Mouse (Mus musculus) cerebellum, postnatal 25 days (tissue): ENCODE results near the gene Inpp4a.

Source experiments
- DNase-seq, 2 experiments: peaks; one replicate each; pipeline ENCODE4 v3.0.0; 2021; ENCODE audit warnings: mixed read lengths in 2 of 2

Gene Inpp4a

DNA sequence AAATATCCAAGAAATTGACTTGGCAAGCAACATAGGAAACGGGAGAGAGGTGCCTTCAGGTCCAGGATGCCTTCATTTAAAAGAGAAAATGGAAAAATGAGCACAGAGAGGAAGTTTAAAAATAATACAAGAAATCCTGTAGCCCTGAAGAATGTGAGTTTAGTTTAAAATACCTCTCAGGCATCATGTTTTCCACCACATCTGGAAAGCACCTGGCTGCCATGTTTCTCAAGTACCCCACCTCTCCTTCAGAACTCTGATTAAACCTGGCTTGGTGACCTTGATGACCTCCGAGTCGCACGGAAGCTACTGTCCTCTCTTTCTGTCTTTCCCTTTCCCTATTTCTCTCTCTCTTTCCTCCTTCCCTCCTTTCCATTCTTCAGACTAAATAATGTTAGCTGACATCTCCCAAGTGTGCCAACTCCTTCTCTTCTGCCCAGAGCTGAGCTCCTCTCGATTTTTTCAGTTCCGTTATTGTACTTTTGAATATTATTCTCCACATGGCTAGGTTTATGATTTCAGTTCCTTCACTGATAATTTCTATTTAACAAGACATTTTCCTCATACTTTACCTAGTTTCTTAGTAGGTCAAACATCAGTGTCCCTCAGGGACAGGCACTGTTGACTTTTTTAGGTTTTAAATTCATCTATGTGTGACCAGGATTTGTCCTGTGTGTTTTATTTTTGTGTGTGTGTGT is 59.9 kb downstream of the Inpp4a start:
- no peak for DNase-seq

DNA sequence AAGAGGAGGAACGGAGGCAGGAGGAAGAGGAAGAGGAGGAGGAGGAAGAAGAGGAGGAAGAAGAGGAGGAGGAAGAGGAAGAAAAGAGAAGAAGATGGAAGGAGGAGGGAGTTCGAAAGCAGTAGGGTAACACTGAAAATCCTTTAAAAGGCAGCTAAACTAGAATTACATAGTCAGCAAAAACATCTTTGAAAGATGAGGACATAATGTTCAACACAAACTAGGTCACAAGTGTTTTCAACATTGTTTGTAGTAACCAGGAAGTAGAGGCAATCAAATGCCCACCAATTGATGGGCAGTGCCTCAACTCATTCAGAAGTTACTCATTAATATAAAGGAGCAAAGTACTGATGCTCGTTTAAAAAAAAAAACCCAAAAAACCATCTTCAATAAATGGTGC is 61.1 kb downstream of the Inpp4a start:
- DNase-seq, result no peak

DNA sequence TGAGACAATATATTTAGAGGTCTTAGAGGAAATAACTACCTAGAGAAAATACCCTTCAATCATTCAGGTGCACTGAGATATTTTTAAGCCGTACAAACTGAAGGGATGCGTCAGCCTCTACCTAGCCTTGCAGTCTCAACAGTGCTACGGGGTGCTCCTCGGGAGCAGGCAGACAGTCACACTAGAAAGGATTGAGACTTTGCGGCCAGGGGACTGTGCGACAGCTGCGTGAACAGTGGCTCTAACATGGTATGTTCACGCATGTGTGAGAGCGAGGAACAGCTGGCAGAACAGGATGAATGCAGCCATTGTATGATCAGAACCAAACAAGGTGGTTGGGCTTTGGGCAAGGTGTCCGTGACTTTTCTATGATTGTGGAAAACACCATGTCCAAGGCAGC is 63.1 kb downstream of the Inpp4a start:
- DNase-seq, result no peak

DNA sequence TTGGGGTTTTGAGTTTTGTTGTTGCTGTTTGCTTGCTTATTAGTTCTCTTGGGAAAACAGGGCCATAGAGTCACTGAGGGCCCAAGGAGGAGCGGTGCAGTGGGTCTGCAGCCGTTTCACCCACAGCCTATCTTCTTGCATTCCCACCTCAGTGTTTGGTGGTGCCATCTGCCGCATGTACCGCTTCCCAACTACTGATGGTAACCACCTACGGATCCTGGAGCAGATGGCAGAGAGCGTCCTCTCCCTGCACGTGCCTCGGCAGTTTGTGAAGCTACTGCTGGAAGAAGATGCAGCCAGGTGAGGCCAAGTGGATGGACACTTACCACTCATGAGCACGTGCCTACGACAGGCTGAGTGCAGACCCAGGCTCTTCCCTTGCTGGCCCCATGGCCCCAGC is 68.5 kb downstream of the Inpp4a start:
- DNase-seq, result peak; percentile 81 to 82

GRCm38 (mm10) chr1:37368768-37369385 is 69.2 kb downstream of the Inpp4a start:
- no peak for DNase-seq

- DNase-seq, result no peak
Observed at GRCm38 (mm10) chr1:37376177-37376576, 76.5 kb downstream of the Inpp4a start.

- DNase-seq, result no peak
Observed at GRCm38 (mm10) chr1:37376751-37377150, 77.1 kb downstream of the Inpp4a start.

GRCm38 (mm10) chr1:37378095-37378494 is 78.4 kb downstream of the Inpp4a start:
- DNase-seq, result no peak

DNA sequence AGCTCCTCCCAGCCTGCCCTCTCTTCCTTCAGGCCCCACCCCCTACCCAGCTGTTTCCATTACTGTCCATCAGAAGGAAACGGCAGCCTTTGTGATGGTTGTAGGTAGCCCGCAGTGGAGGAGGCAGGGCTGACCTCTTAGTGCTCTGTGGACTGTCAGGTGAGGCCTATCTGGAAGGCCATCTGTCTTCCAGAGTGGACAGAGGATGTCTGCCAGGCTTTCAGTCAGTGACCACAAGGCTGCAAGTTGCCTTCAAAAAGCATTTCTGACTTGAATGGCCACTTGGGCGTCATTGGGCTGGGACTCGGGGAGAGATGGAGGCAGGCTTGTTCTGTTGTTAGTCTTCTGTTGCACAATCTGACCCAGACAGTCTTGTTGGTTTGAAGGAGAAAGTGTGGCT is 79.9 kb downstream of the Inpp4a start:
- peak; percentile 52 to 56 for DNase-seq

DNA sequence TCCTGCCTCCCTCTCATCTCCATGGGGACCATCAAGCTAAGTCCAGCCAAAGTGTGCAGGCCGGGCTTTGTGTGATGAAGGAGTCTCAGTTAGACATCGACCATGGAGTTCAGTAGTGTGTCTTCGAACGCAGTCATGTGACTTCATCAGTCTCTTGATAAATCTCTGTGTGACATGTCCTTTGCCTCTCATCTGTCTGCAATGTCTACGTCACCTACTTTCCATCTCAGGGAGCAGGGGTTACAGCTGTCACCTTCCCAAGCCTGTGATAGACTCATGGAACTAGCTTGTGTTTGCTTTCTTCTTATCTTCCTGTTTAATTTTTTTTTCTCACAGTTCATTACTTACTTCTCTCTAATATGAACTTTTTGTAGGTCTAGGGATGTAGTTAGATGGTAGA is 81.2 kb downstream of the Inpp4a start:
- DNase-seq, result no peak

DNA sequence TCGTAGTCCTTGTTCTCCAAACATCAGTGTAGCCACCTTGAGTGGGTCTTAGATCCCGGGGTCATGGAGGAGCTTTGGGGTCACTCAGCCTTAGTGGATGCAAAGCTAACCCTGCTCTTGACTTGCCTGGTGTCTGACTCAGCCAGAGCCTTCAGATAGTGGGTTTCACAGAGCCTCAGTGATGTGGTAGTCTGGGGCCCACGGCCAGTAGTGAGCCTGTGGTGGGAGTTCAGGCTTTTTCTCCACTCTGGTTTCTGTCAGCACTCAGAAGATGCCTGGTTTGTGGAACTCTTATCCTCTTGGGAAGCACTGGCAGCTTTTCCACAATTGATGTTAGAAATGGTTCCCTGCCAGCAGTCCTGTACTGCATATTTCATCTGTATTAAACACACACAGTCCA is 84.6 kb downstream of the Inpp4a start:
- DNase-seq, result no peak

GRCm38 (mm10) chr1:37386448-37386971 is 86.8 kb downstream of the Inpp4a start:
- DNase-seq, result peak; percentile 61 to 62

DNA sequence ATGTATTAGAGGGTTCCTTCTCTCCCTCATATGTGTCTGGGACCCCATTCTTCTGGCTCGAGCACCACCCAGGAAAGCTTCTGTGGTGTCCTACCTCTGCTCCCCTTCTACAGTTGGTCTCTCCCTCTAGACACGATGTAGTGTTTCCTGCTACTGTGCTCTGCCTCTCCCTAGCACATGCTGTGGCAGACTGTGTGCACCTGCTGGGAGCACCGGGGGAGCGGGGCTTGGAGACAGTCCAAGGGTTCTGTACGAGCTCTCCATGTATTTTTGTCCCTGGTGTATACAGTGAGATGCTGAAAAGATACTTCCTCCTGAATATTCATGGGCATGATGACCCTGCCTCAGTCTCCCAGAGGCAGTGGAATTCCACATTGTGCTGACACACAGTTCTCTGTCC is 93.5 kb downstream of the Inpp4a start:
- peak in 1 of 2 experiments; percentile 31 for DNase-seq

- DNase-seq, result no peak
Observed at GRCm38 (mm10) chr1:37396481-37396880, 96.8 kb downstream of the Inpp4a start.

DNA sequence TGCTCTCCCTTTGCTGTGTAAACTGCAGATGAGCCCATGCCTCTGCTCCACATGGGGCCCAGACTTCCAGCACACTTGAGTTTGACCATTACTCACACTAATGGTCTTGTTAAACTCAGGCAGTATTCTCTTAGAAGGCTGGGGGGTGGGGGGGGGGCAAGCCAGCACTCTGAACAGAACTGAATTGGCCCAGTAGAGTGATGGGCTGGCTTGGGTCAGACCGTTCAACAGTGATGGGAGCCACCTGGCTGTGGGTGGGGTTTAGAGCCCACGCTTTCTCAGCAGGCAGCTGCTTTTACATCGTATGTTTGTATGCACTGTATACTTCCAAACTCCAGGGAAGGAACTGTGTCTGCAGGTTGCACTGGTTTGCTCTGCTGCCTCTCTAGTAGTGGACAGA is 99.3 kb downstream of the Inpp4a start:
- DNase-seq, result no peak

- DNase-seq, result no peak
Observed at GRCm38 (mm10) chr1:37399734-37400133, 100.1 kb downstream of the Inpp4a start.

GRCm38 (mm10) chr1:37401687-37402086 is 102.0 kb downstream of the Inpp4a start:
- peak; percentile 76 to 86 for DNase-seq

GRCm38 (mm10) chr1:37405137-37405536 is 105.5 kb downstream of the Inpp4a start:
- DNase-seq, result no peak

DNA sequence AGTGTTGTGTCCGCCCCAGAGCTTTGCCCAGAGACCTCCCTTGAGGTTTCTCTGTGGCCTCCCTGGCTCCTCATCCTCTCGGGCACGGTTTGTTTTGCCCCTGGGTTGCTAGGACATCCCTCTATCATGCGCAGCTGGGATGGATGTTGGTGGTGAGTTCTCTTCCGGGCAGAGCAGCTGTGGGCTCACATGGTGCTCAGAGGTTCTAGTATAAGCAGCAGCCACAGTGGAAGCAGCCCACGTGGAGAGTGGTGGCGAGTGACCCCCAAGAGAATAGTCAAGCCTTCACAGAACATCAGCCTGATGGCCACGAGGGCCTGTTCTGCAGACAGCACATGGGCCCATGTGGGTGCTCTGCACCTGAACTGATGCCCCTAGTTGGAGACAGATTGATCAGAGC is 107.6 kb downstream of the Inpp4a start:
- DNase-seq, result no peak

GRCm38 (mm10) chr1:37408059-37408458 is 108.4 kb downstream of the Inpp4a start:
- DNase-seq, result no peak

DNA sequence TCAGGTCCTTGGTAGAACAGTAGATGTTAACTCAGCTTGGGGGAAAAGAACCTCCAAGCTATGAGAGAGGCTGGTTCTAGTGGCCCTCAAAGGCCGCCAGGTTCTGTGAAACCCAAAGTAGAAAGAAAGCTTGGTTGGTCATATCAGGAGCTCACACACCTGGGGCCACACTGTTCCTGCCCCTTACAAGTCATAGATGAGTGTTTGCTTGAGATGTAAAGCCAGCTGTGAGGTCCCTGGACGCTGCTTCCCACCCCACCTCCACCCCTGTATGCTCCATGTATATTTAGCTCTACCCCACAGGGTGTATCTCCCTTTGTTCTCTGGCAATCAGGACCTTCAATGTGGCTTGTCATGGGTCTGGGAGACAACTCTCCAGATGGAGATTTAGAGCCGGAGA is 109.0 kb downstream of the Inpp4a start:
- DNase-seq, result no peak

GRCm38 (mm10) chr1:37409647-37410046 is 110.0 kb downstream of the Inpp4a start:
- peak in 1 of 2 experiments; percentile 36 for DNase-seq

DNA sequence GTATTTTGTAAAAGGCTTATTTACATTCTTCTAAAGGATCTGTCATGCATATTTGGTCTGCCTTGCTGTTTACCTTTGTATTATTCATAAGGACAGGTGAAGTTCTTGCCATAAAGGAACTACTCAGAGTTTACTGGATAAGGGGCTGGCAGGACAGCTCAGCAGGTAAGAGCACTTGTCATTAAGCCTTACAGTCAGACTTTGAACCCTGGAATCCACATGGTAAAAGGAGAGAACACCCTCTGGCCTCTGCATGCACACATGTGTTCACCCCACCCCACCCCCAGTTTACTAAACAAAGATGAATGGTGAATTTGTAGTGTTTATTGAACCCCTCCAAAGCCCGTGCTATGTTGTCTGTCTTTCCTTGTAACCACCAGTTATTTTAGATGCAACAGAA is 115.7 kb downstream of the Inpp4a start:
- DNase-seq, result no peak

DNA sequence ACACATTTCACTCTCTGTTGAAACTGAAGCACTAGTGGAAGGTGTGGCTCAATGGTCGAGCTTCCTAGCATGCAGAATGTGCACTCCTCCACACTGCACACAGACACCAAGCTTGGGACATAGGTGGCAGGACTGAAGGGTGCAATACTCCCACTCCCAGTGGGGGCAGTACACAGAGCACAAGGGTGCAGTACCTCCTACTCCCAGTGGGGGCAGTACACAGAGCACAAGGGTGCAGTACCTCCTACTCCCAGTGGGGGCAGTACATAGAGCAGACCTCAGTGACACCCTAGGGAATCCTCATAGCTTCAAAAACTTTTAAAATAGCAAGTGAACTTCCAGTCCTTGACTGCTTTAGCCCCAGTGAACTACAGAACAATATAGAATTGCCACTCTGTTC is 119.8 kb downstream of the Inpp4a start:
- DNase-seq, result peak; percentile 53 to 61
